Mouse (Mus musculus): ENCODE measurements around the gene Rpl3. TPM values are rescaled to one million over a fixed set of nuclear protein-coding genes. Genes with fewer than 3 reads are reported as not detected.

The Rpl3 gene
- polyA plus RNA-seq, 1 experiment from 2014 or later, result 407 TPM

- Histone ChIP-seq H3K4me1 (ENCODE audit: insufficient read depth) (peaks cover 27% of the 10 kb centered on the region), H3K27ac (ENCODE audit: low read depth) (no peak overlapping the region), H3K9ac (replicated peaks) (no peak overlapping the region), H3K4me2 (ENCODE audit: low read depth, low read length) (no peak overlapping the region), H3K36me3 (replicated peaks; ENCODE audit: insufficient read depth, low read length) (no peaks in the 10 kb centered on the region), H3K4me3 (ENCODE audit: low read depth, low read length) (no peak overlapping the region), H3K27me3 (ENCODE audit: insufficient read depth, low read length) (no peaks in the 10 kb centered on the region), H3K9me3 (ENCODE audit: low read length) (no peaks in the 10 kb centered on the region)
- DNase-seq (no peak), ATAC-seq (no peak)
- TF ChIP-seq EP300 (IDR thresholded peaks at IDR 0.05; ENCODE audit: low read depth), result no peak
- no peak for TF ChIP-seq CTCF (IDR thresholded peaks at IDR 0.05; ENCODE audit: low read depth)
- WGBS (ENCODE audit: insufficient replicate concordance), result 72% methylated on average over 3 of the region's 3 CpGs
Observed at GRCm38 (mm10) chr15:80100196-80100595, 8.5 kb upstream of the Rpl3 start.

GRCm38 (mm10) chr15:80099477-80099876, 7.8 kb upstream of the Rpl3 start:
- no peak for TF ChIP-seq CTCF (IDR thresholded peaks at IDR 0.05; ENCODE audit: low read depth)
- no peak for TF ChIP-seq EP300 (IDR thresholded peaks at IDR 0.05; ENCODE audit: low read depth)
- Histone ChIP-seq H3K9ac (replicated peaks) (no peak overlapping the region), H3K4me1 (ENCODE audit: insufficient read depth) (peaks cover 19% of the 10 kb centered on the region), H3K36me3 (replicated peaks; ENCODE audit: insufficient read depth, low read length) (no peaks in the 10 kb centered on the region), H3K27ac (ENCODE audit: low read depth) (no peak overlapping the region; the same call in 1 of the 2 replicates), H3K27me3 (ENCODE audit: insufficient read depth, low read length) (no peaks in the 10 kb centered on the region), H3K4me3 (ENCODE audit: low read depth, low read length) (no peak overlapping the region), H3K9me3 (ENCODE audit: low read length) (no peaks in the 10 kb centered on the region), H3K4me2 (ENCODE audit: low read depth, low read length) (peak overlapping the region; percentile 71)
- ATAC-seq, result no peak
- no peak for DNase-seq
- 73% methylated on average over 3 of the region's 3 CpGs for WGBS (ENCODE audit: insufficient replicate concordance)

- ATAC-seq (no peak), DNase-seq (no peak)
- Histone ChIP-seq H3K4me3 (ENCODE audit: low read depth, low read length) (peak overlapping the region; percentile 38), H3K4me2 (ENCODE audit: low read depth, low read length) (peak overlapping the region; percentile 71), H3K9ac (replicated peaks) (peak overlapping the region; percentile 21), H3K36me3 (replicated peaks; ENCODE audit: insufficient read depth, low read length) (no peaks in the 10 kb centered on the region), H3K9me3 (ENCODE audit: low read length) (no peaks in the 10 kb centered on the region), H3K27ac (ENCODE audit: low read depth) (peak overlapping the region; percentile 95), H3K27me3 (ENCODE audit: insufficient read depth, low read length) (no peaks in the 10 kb centered on the region), H3K4me1 (ENCODE audit: insufficient read depth) (peaks cover 19% of the 10 kb centered on the region)
- TF ChIP-seq EP300 (IDR thresholded peaks at IDR 0.05; ENCODE audit: low read depth) (no peak), CTCF (IDR thresholded peaks at IDR 0.05; ENCODE audit: low read depth) (no peak)
- WGBS (ENCODE audit: insufficient replicate concordance), result 37% methylated on average over 9 of the region's 9 CpGs
Observed at GRCm38 (mm10) chr15:80098809-80099208, 7.1 kb upstream of the Rpl3 start.

- Histone ChIP-seq H3K27ac (ENCODE audit: low read depth) (peak overlapping the region; percentile 95), H3K36me3 (replicated peaks; ENCODE audit: insufficient read depth, low read length) (no peaks in the 10 kb centered on the region), H3K27me3 (ENCODE audit: insufficient read depth, low read length) (0 out of 2 replicates have a peak, but pooled peaks cover under 1% of the 10 kb centered on the region), H3K4me2 (ENCODE audit: low read depth, low read length) (peak overlapping the region; percentile 71), H3K4me3 (ENCODE audit: low read depth, low read length) (peak overlapping the region; percentile 38), H3K9ac (replicated peaks) (peak overlapping the region; percentile 59), H3K9me3 (ENCODE audit: low read length) (no peaks in the 10 kb centered on the region), H3K4me1 (ENCODE audit: insufficient read depth) (peaks cover 19% of the 10 kb centered on the region)
- DNase-seq, result peak; percentile 78
- ATAC-seq, result peak; percentile 84
- 39% methylated on average over 8 of the region's 8 CpGs for WGBS (ENCODE audit: insufficient replicate concordance)
- TF ChIP-seq EP300 (IDR thresholded peaks at IDR 0.05; ENCODE audit: low read depth), result peak; percentile 83
- TF ChIP-seq CTCF (IDR thresholded peaks at IDR 0.05; ENCODE audit: low read depth), result no peak
Observed at GRCm38 (mm10) chr15:80097999-80098461, 6.4 kb upstream of the Rpl3 start.

GRCm38 (mm10) chr15:80096946-80097881, 5.5 kb upstream of the Rpl3 start:
- Histone ChIP-seq H3K27me3 (ENCODE audit: insufficient read depth, low read length) (peaks cover 6% of the 10 kb centered on the region), H3K27ac (ENCODE audit: low read depth) (peak overlapping the region; percentile 95), H3K4me2 (ENCODE audit: low read depth, low read length) (peak overlapping the region; percentile 71), H3K9me3 (ENCODE audit: low read length) (no peaks in the 10 kb centered on the region), H3K9ac (replicated peaks) (peak overlapping the region; percentile 59), H3K4me1 (ENCODE audit: insufficient read depth) (peaks cover 19% of the 10 kb centered on the region), H3K4me3 (ENCODE audit: low read depth, low read length) (peak overlapping the region; percentile 38), H3K36me3 (replicated peaks; ENCODE audit: insufficient read depth, low read length) (no peaks in the 10 kb centered on the region)
- WGBS (ENCODE audit: insufficient replicate concordance), result 15% methylated on average over 18 of the region's 20 CpGs
- TF ChIP-seq CTCF (IDR thresholded peaks at IDR 0.05; ENCODE audit: low read depth) (no peak), EP300 (IDR thresholded peaks at IDR 0.05; ENCODE audit: low read depth) (peak; percentile 97)
- DNase-seq, result peak; percentile 82
- peak; percentile 90 for ATAC-seq

GRCm38 (mm10) chr15:80096406-80096805, 4.7 kb upstream of the Rpl3 start:
- 86% methylated on average over 10 of the region's 10 CpGs for WGBS (ENCODE audit: insufficient replicate concordance)

More at GRCm38 (mm10) chr15:80096406-80096805, 4.7 kb upstream of the Rpl3 start:
- Histone ChIP-seq H3K9ac (replicated peaks) (no peak overlapping the region; the same call in 1 of the 2 replicates), H3K27me3 (ENCODE audit: insufficient read depth, low read length) (peaks cover 14% of the 10 kb centered on the region), H3K4me2 (ENCODE audit: low read depth, low read length) (peak overlapping the region; percentile 71), H3K9me3 (ENCODE audit: low read length) (no peaks in the 10 kb centered on the region), H3K4me1 (ENCODE audit: insufficient read depth) (peaks cover 27% of the 10 kb centered on the region), H3K36me3 (replicated peaks; ENCODE audit: insufficient read depth, low read length) (no peaks in the 10 kb centered on the region), H3K27ac (ENCODE audit: low read depth) (peak overlapping the region; percentile 95), H3K4me3 (ENCODE audit: low read depth, low read length) (no peak overlapping the region)
- TF ChIP-seq EP300 (IDR thresholded peaks at IDR 0.05; ENCODE audit: low read depth) (no peak), CTCF (IDR thresholded peaks at IDR 0.05; ENCODE audit: low read depth) (no peak)
- DNase-seq, result no peak
- no peak for ATAC-seq

Measured in liver, postnatal 0 days (tissue).